Mouse (Mus musculus) lung, postnatal 25 days (tissue): ENCODE data around the gene Vmn2r38.
"Not testable (repeated sequence)": the region's sequence is repeated elsewhere in the genome, so short reads cannot be mapped to it uniquely, and the experiment has no call there.

Experiments
- DNase-seq: peaks from one replicate; pipeline ENCODE4 v3.0.0; 2022; ENCODE audit warnings: low spot score

The Vmn2r38 gene

DNA sequence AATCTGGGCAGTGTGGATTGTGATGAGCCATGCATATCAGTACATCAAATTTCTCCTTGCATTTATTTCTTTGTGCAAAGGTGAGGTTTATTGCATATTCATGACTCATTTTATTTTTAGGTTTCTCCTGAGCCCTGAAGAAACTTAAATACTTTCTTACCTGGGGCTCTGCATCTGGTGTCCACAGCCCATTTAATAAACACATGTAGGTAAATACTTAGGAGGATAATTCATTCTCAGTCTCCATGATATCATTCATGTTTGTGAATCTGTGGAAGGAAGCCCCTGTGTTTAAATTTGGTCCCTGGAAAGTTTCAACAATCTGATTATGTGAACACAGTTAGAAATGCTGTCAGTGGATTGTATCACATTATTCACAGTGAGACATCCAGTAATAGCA lies at the start of gene Vmn2r38:
Gene Vmn2r38 (minus strand): TSS at position 101 of the 400 bp plus-strand sequence.
- not testable (repeated sequence) for DNase-seq

DNA sequence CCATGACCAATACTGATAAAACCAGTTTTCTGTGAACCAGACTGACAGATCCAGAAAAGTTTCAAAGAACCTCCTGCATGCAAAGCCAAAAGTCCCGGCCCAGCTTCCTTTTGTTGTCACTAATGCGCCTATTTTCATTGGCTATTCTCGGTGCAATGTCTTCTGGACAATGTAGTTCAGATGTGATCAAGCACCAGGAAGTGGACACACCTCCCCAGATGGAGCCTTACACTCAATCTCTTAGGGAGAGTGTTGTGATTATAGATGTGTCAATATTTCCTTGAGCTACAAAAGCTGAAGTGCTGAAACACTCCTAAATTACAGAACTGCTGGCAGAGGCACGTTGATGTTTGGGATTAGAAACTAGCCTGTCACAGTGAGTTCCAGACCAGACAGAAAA lies 32.3 kb downstream of the Vmn2r38 start:
- not testable (repeated sequence) for DNase-seq

DNA sequence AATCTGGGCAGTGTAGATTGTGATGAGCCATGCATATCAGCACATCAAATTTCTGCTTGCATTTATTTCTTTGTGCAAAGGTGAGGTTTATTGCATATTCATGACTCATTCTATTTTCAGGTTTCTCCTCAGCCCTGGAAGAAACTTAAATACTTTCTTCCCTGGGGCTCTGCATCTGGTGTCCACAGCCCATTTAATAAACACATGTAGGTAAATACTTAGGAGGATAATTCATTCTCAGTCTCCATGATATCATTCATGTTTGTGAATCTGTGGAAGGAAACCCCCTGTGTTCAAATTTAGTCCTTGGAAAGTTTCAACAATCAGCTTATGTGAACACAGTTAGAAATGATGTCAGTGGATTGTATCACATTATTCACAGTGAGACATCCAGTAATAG lies 67.0 kb downstream of the Vmn2r38 start, which contains the start of gene Vmn2r39:
Gene Vmn2r39 (minus strand): TSS at position 101 of the 400 bp plus-strand sequence.
- DNase-seq = not testable (repeated sequence)
